Mouse (Mus musculus): ENCODE measurements around the gene Vmn1r24. TPM values are rescaled to one million over a fixed set of nuclear protein-coding genes. Genes with fewer than 3 reads are reported as not detected.
"Not testable (repeated sequence)": the region's sequence is repeated elsewhere in the genome, so short reads cannot be mapped to it uniquely, and the experiment has no call there.

Vmn1r24 gene
- not detected in 2 replicates for polyA plus RNA-seq (2012)

DNA sequence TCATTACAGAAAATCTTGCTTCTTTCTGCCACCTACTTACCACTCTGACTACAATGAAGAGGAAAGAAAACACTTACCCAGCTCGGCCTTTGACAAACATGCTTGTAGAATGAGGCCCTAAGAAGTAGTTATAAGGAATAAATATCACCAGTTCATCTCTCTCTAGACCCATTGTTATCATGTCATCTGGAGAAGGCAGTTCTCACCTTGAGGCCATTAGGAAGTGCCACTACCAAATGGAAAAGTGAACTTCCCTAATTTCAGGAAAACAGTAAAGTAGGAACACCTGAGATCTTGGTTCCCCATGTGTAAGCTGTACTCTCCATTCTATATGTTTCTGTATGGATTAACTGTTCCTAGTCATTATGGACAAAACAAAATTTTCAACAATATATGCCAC is at the start of gene Vmn1r24:
Vmn1r24 (minus strand) TSS at position 101 of the 400 bp plus-strand sequence.
- H3K9me3 ChIP-seq (ENCODE audit: control insufficient read depth, low read length); H3K36me3 ChIP-seq (ENCODE audit: control insufficient read depth); H3K4me3 ChIP-seq (replicated peaks); H3K4me1 ChIP-seq (ENCODE audit: control insufficient read depth); H3K27me3 ChIP-seq (ENCODE audit: control insufficient read depth): not testable (repeated sequence)

DNA sequence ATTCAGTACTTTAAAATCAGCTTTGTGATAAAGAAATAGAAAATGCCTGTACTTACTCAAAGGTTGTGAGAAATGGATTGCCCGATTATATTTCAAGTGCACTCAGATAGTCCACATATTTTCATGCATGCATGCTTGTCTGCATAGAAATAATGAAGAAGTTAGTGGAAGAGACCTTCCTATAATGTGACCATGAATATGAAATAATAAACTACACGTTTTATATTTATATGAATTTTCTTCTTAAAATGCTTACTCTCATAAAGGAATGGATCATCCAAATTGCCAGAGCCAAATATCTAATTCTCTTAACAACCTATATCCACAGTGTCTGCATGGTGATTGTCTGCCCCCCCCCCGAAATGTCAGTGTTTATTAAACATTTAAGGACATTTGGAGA is 19.4 kb upstream of the Vmn1r24 start, which contains the start of gene Vmn1r25:
Vmn1r25 (minus strand) TSS at position 101 of the 400 bp plus-strand sequence.
- H3K4me1 ChIP-seq (ENCODE audit: control insufficient read depth) = no peaks in the 10 kb centered on the region
- H3K27me3 ChIP-seq (ENCODE audit: control insufficient read depth) = no peaks in the 10 kb centered on the region
- TF ChIP-seq GATA1 (IDR thresholded peaks at IDR 0.05; ENCODE audit: low read length) = no peak
- no peak for TF ChIP-seq TAL1 (IDR thresholded peaks at IDR 0.05; ENCODE audit: low read length)
- H3K9me3 ChIP-seq (ENCODE audit: control insufficient read depth, low read length) = no peaks in the 10 kb centered on the region
- H3K36me3 ChIP-seq (ENCODE audit: control insufficient read depth) = no peaks in the 10 kb centered on the region
- no peak within 1 kb of the TSS for H3K4me3 ChIP-seq (replicated peaks)

DNA sequence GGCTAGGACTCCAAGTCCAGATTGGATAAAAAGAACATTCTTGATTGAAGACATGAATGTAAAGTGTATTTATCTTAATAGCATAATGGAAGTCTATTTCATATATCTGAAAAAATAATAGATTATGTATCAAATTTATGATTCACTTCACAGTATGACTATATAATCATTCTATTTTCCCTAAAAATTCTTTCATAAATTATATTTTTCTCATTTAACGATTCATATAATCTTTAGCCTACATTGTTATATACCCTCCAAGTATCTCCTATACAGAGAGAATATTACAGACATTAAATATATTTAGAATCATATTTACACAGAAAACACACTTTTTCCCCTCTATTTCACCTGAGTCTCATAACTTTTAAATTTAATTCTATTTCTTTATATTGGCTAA is 34.6 kb downstream of the Vmn1r24 start, which contains the start of gene Vmn1r23:
Vmn1r23 (minus strand) TSS at position 101 of the 400 bp plus-strand sequence.
- H3K4me1 ChIP-seq (ENCODE audit: control insufficient read depth) = no peaks in the 10 kb centered on the region
- no peak within 1 kb of the TSS for H3K4me3 ChIP-seq (replicated peaks)
- no peaks in the 10 kb centered on the region for H3K27me3 ChIP-seq (ENCODE audit: control insufficient read depth)
- H3K9me3 ChIP-seq (ENCODE audit: control insufficient read depth, low read length) = no peaks in the 10 kb centered on the region
- H3K36me3 ChIP-seq (ENCODE audit: control insufficient read depth) = no peaks in the 10 kb centered on the region
- no peak for TF ChIP-seq GATA1 (IDR thresholded peaks at IDR 0.05; ENCODE audit: low read length)
- TF ChIP-seq TAL1 (IDR thresholded peaks at IDR 0.05; ENCODE audit: low read length) = no peak

DNA sequence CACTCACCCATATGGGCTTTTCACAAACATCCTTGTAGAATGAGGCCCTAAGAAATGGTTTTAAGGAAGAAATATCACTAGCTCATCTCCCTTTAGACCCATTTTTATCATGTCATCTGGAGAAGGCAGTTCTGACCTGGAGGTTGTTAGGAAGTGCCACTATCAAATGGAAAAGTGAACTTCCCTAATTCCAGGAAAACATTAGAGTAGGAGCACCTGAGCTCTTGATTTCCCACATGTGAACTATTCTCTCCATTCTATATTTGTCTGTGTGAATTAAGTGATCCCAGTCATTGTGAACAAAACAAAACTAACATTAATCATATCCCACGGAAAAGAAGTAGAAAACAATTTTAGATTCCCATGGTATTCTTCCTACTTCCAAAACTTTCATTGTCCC is 53.4 kb downstream of the Vmn1r24 start, which contains the start of gene Vmn1r22:
Vmn1r22 (minus strand) TSS at position 101 of the 400 bp plus-strand sequence.
- Histone ChIP-seq H3K36me3 (ENCODE audit: control insufficient read depth) (no peaks in the 10 kb centered on the region), H3K4me3 (replicated peaks) (no peak within 1 kb of the TSS), H3K27me3 (ENCODE audit: control insufficient read depth) (no peaks in the 10 kb centered on the region), H3K4me1 (ENCODE audit: control insufficient read depth) (no peaks in the 10 kb centered on the region), H3K9me3 (ENCODE audit: control insufficient read depth, low read length) (no peaks in the 10 kb centered on the region)
- TF ChIP-seq TAL1 (IDR thresholded peaks at IDR 0.05; ENCODE audit: low read length) (no peak), GATA1 (IDR thresholded peaks at IDR 0.05; ENCODE audit: low read length) (no peak)

Other genes starting within 250 kb of the Vmn1r24 start
- 8.1 and 10.8 TPM in 2 replicates for gene Vopp1, start 136.3 kb downstream of the Vmn1r24 start, polyA plus RNA-seq (2012)
- gene Vmn1r21, start 111.2 kb downstream of the Vmn1r24 start, polyA plus RNA-seq (2012) = not detected in 2 replicates
- gene Vmn1r22, start 53.5 kb downstream of the Vmn1r24 start, polyA plus RNA-seq (2012) = not detected in 2 replicates
- gene Vmn1r23, start 34.7 kb downstream of the Vmn1r24 start, polyA plus RNA-seq (2012) = not detected in 2 replicates
- not detected in 2 replicates for gene Vmn1r25, start 19.3 kb upstream of the Vmn1r24 start, polyA plus RNA-seq (2012)
- gene Vmn1r26, start 53.7 kb upstream of the Vmn1r24 start, polyA plus RNA-seq (2012) = not detected in 2 replicates